Mouse (Mus musculus) spleen, postnatal 0 days (tissue): ENCODE results near the gene Pskh1. TPM values are rescaled to one million over a fixed set of nuclear protein-coding genes. Genes with fewer than 3 reads are reported as not detected.

Experiments used
- polyA plus RNA-seq: library from polyadenylated mRNA; unstranded; fragments of >200 nt; fragmentation: Nextera tagmentation; extraction: Ambion mirVana; gene quantifications from 2 replicates; pipeline ENCODE4 v1.2.1, GENCODE M21; 2015

The Pskh1 gene
- 12.7 and 15.0 TPM in 2 replicates for polyA plus RNA-seq

GRCm38 (mm10) chr8:105900180-105900940 lies at the start of gene Pskh1:
Gene Pskh1, plus strand, starts transcription at chr8:105900441.

GRCm38 (mm10) chr8:105853178-105853577 lies 47.1 kb upstream of the Pskh1 start, which contains the start of gene Cenpt:
Gene Cenpt, minus strand, starts transcription at chr8:105853278.

GRCm38 (mm10) chr8:105854715-105855216 lies 45.5 kb upstream of the Pskh1 start, which contains the start of gene Thap11:
Gene Thap11, plus strand, starts transcription at chr8:105855132.

GRCm38 (mm10) chr8:105860143-105860981 lies 39.9 kb upstream of the Pskh1 start, which contains the start of gene Nutf2:
Gene Nutf2, plus strand, starts transcription at chr8:105860580.

GRCm38 (mm10) chr8:105880754-105881520 lies 19.3 kb upstream of the Pskh1 start, which contains the start of gene Edc4:
Gene Edc4, plus strand, starts transcription at chr8:105880881.

GRCm38 (mm10) chr8:105893339-105893738 lies 6.9 kb upstream of the Pskh1 start, which contains the start of gene Nrn1l:
Gene Nrn1l, plus strand, starts transcription at chr8:105893567.

GRCm38 (mm10) chr8:105933762-105934161 lies 33.5 kb downstream of the Pskh1 start, which contains the start of gene Ctrl:
Gene Ctrl, minus strand, starts transcription at chr8:105933862.

GRCm38 (mm10) chr8:105938306-105938669 lies 38.0 kb downstream of the Pskh1 start, which contains the start of gene Psmb10:
Gene Psmb10, minus strand, starts transcription at chr8:105938444.

GRCm38 (mm10) chr8:105943321-105943739 lies 43.1 kb downstream of the Pskh1 start, which contains the start of gene Lcat:
Gene Lcat, minus strand, starts transcription at chr8:105943382.

GRCm38 (mm10) chr8:105965905-105966341 lies 65.7 kb downstream of the Pskh1 start, which contains the start of gene Slc12a4:
Gene Slc12a4, minus strand, starts transcription at chr8:105966097.

GRCm38 (mm10) chr8:105979325-105979724 lies 79.1 kb downstream of the Pskh1 start, which contains the start of gene Dpep3:
Gene Dpep3, minus strand, starts transcription at chr8:105979429.

Other genes starting within 250 kb of the Pskh1 start
- gene Carmil2, start 214.2 kb upstream of the Pskh1 start, polyA plus RNA-seq: 1.6 and 2.0 TPM in 2 replicates
- gene Acd, start 199.3 kb upstream of the Pskh1 start, polyA plus RNA-seq: 37.3 and 37.4 TPM in 2 replicates
- 10.8 and 12.9 TPM in 2 replicates for gene Pard6a, start 199.3 kb upstream of the Pskh1 start, polyA plus RNA-seq
- gene 4933405L10Rik, start 192.8 kb upstream of the Pskh1 start, polyA plus RNA-seq: not detected in 2 replicates
- gene Enkd1, start 192.2 kb upstream of the Pskh1 start, polyA plus RNA-seq: 8.8 and 9.2 TPM in 2 replicates
- 3.8 and 4.0 TPM in 2 replicates for gene Gfod2, start 141.8 kb upstream of the Pskh1 start, polyA plus RNA-seq
- gene Ranbp10, start 73.1 kb upstream of the Pskh1 start, polyA plus RNA-seq: 43.9 and 49.2 TPM in 2 replicates
- 0.22 and 0.23 TPM in 2 replicates for gene Tsnaxip1, start 72.7 kb upstream of the Pskh1 start, polyA plus RNA-seq
- gene Cenpt, start 47.2 kb upstream of the Pskh1 start, polyA plus RNA-seq: 21.0 and 21.1 TPM in 2 replicates
- 33.8 and 34.9 TPM in 2 replicates for gene Thap11, start 45.3 kb upstream of the Pskh1 start, polyA plus RNA-seq
- gene Nutf2, start 39.9 kb upstream of the Pskh1 start, polyA plus RNA-seq: 125 and 144 TPM in 2 replicates
- 16.4 and 18.2 TPM in 2 replicates for gene Edc4, start 19.6 kb upstream of the Pskh1 start, polyA plus RNA-seq
- gene Nrn1l, start 6.9 kb upstream of the Pskh1 start, polyA plus RNA-seq: 0.46 TPM in 1 of 2 replicates, not detected in the other
- 1.4 and 4.2 TPM in 2 replicates for gene Ctrl, start 33.4 kb downstream of the Pskh1 start, polyA plus RNA-seq
- 77.1 and 84.1 TPM in 2 replicates for gene Psmb10, start 38.0 kb downstream of the Pskh1 start, polyA plus RNA-seq
- 0.82 and 1.0 TPM in 2 replicates for gene Lcat, start 42.9 kb downstream of the Pskh1 start, polyA plus RNA-seq
- gene Slc12a4, start 65.7 kb downstream of the Pskh1 start, polyA plus RNA-seq: 12.0 and 12.9 TPM in 2 replicates
- not detected in 2 replicates for gene Dpep3, start 79.0 kb downstream of the Pskh1 start, polyA plus RNA-seq
- gene Dus2, start 90.9 kb downstream of the Pskh1 start, polyA plus RNA-seq: 14.1 and 14.8 TPM in 2 replicates
- gene Dpep2nb, start 105.5 kb downstream of the Pskh1 start, polyA plus RNA-seq: not detected in 2 replicates
- 9.3 and 9.8 TPM in 2 replicates for gene Ddx28, start 111.4 kb downstream of the Pskh1 start, polyA plus RNA-seq
- gene Nfatc3, start 158.4 kb downstream of the Pskh1 start, polyA plus RNA-seq: 6.7 and 6.9 TPM in 2 replicates
- gene Esrp2, start 236.5 kb downstream of the Pskh1 start, polyA plus RNA-seq: 0.51 and 0.56 TPM in 2 replicates
- 7.2 and 9.4 TPM in 2 replicates for gene Pla2g15, start 250.0 kb downstream of the Pskh1 start, polyA plus RNA-seq